Mouse (Mus musculus) liver, embryonic 14.5 days (tissue): ENCODE data around the gene Cad. TPM values are rescaled to one million over a fixed set of nuclear protein-coding genes. Genes with fewer than 3 reads are reported as not detected.
A peak's percentile ranks its signal among the peaks of the same experiment; 100 is the strongest.
"Not testable (repeated sequence)": the region's sequence is repeated elsewhere in the genome, so short reads cannot be mapped to it uniquely, and the experiment has no call there.

Source experiments
- ATAC-seq: fragments of 200-750 bp; cut with Nextera tagmentation; 2 replicates; pipeline ENCODE4 v1.8.0; 2017; ENCODE audit warnings: moderate number of reproducible peaks, mild to moderate bottlenecking, moderate library complexity; ENCODE audit not compliant: insufficient read depth
- DNase-seq, 3 experiments: peaks; one replicate each; pipeline ENCODE4 v3.0.0-alpha.2; 2012 to 2013; ENCODE audit warnings: low read depth in 3 of 3, low spot score in 3 of 3
- H3K27ac ChIP-seq: fragments of 300-500 bp; sonication (generic); 2 replicates; pipeline ENCODE4 v1.5.1; 2014; ENCODE audit warnings: moderate library complexity, mild to moderate bottlenecking, control low read depth, inconsistent platforms
- H3K27me3 ChIP-seq: fragments of 300-500 bp; sonication (generic); 2 replicates; pipeline ENCODE4 v1.6.1; 2014; ENCODE audit warnings: mild to moderate bottlenecking, low read length, moderate library complexity; ENCODE audit not compliant: control insufficient read depth, insufficient read depth
- H3K36me3 ChIP-seq: fragments of 300-500 bp; sonication (generic); replicated peaks from 2 replicates; pipeline ENCODE4 v1.6.1; 2014; ENCODE audit warnings: low read depth; ENCODE audit not compliant: control insufficient read depth, insufficient read depth
- H3K4me1 ChIP-seq, 2 experiments: fragments of 200-500 bp in 1 of 2; fragments of 300-500 bp in 1 of 2; sonication (generic) in 1 of 2; replicated peaks; 2 replicates each; pipeline ENCODE4 v1.6.1; 2012 to 2014; ENCODE audit warnings: antibody characterized with exemption in 1 of 2, inconsistent platforms in 1 of 2, low read length in 1 of 2; ENCODE audit not compliant: control insufficient read depth in 2 of 2, insufficient read depth in 2 of 2
- H3K4me2 ChIP-seq: fragments of 300-500 bp; sonication (generic); 2 replicates; pipeline ENCODE4 v1.6.1; 2014; ENCODE audit warnings: low read depth, mild to moderate bottlenecking, control low read depth, moderate library complexity
- H3K4me3 ChIP-seq, 2 experiments: fragments of 200-500 bp in 1 of 2; fragments of 300-500 bp in 1 of 2; sonication (generic) in 1 of 2; 2 replicates each; pipeline ENCODE4 v1.5.1; 2012 to 2014; ENCODE audit warnings: low read depth in 2 of 2, low read length in 2 of 2, mild to moderate bottlenecking in 2 of 2, control low read depth in 1 of 2, inconsistent platforms in 1 of 2, moderate library complexity in 1 of 2; ENCODE audit not compliant: insufficient read depth in 1 of 2
- H3K9ac ChIP-seq: fragments of 300-500 bp; sonication (generic); replicated peaks from 2 replicates; pipeline ENCODE4 v1.6.1; 2014; ENCODE audit warnings: mild to moderate bottlenecking, control low read depth, moderate library complexity
- H3K9me3 ChIP-seq: fragments of 300-500 bp; sonication (generic); 2 replicates; pipeline ENCODE4 v1.6.1; 2016; ENCODE audit warnings: low read length, mixed read lengths; ENCODE audit not compliant: control insufficient read depth
- CTCF ChIP-seq: IDR thresholded peaks from 2 replicates; pipeline ENCODE4 v1.5.1; 2016; ENCODE audit warnings: antibody characterized with exemption, low read depth, control low read depth
- EP300 ChIP-seq: IDR thresholded peaks from 2 replicates; pipeline ENCODE4 v1.6.1; 2016; ENCODE audit warnings: antibody characterized with exemption, low read depth
- WGBS: fragments of 180-500 bp; shearing (Covaris S2); extraction: QIAGEN DNeasy Blood & Tissue Kit; methylation state at CpG from one replicate; pipeline ENCODE4 v1.1.7; 2014; ENCODE audit not compliant: insufficient replicate concordance; 5-methylcytosine and 5-hydroxymethylcytosine counted together
- polyA plus RNA-seq, 2 experiments: library from polyadenylated mRNA; depleted of rRNA in 1 of 2; stranded (reverse) in 1 of 2; unstranded in 1 of 2; fragments of >200 nt; fragmentation: Nextera tagmentation in 1 of 2; extraction: Ambion mirVana in 1 of 2; gene quantifications; 2 replicates each; pipeline versions ENCODE4 v1.2.1 to v1.2.3; 2012 to 2014

Gene Cad
- polyA plus RNA-seq, 2 experiments, result 14.0 to 20.4 TPM

DNA sequence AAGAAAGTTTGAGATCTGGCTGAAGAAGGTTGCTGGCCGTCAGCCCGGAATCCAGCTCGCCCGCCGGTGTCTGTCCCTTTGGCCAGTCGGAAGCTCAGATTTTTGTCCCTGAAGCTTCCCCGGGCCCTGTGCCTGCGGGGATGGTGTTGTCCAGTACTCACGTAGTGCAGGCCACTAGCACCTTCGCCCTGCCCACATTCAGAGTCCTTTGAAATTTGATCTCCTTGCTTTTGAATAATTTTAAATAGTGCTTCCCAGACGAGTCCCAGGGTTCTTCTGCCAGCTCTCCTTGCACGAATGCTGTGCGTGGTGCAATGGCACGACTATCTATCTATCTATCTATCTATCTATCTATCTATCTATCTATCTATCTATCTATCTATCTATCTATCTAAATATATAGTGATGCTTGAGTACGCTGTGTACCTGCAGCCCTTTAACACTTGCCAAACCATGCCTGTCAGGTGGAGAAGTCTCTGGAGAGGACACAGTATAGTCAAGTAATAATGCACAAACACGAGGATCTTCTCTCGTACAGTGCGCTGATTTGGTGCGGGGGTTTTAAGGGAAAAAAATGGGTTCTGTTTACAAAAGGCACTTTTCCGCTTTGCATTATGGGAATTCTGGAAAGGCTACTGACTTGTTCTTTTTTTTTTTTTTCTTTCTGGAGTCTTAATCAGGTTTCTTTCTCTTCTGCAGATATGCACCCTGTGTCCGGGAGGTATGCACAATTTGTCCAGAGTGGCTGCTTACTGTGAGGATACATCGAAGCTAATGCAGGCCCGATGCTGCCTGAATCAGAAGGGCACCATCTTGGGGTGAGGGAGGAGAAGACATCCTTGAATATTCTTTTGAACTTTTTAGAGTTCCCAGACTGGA lies 5.6 kb upstream of the Cad start, which contains the start of gene Slc5a6:
TSS of gene Slc5a6 (minus strand) at position 162 of the 879 bp plus-strand sequence.
- DNase-seq (peak; percentile 44 to 66 (median 55)), ATAC-seq (peak; percentile 16)
- H3K36me3 ChIP-seq, result no peaks in the 10 kb centered on the region
- peak within 1 kb of the TSS; percentile 76 to 80 for H3K4me3 ChIP-seq
- TF ChIP-seq CTCF, result peak; percentile 75
- TF ChIP-seq EP300, result no peak
- H3K27me3 ChIP-seq, result no peaks in the 10 kb centered on the region
- peak within 1 kb of the TSS; percentile 65 for H3K9ac ChIP-seq
- no peaks in the 10 kb centered on the region for H3K9me3 ChIP-seq
- H3K4me2 ChIP-seq, result peak within 1 kb of the TSS; percentile 89
- WGBS, result under 1% methylated on average over 23 of the region's 23 CpGs
- peaks cover 8 to 10% of the 10 kb centered on the region in 2 experiments for H3K4me1 ChIP-seq
- peak within 1 kb of the TSS; percentile 79 for H3K27ac ChIP-seq

DNA sequence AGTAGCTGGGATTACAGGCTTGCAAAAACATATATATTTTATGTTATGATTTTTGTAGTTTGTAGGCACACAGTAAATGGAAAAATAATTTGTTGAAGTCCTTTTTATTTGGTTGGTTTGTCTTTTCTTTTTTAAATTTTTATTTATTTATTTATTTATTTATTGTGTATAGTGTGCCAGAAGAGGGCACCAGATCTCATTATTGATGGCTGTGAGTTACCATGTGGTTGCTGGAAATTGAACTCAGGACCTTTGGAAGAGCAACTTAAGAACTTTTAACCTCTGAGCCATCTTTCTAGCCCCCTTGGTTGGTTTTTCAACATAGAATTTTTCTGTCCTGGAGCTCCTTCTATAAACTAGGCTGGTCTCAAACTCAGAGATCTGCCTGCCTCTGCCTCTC lies 4.2 kb upstream of the Cad start:
- ATAC-seq (no peak), DNase-seq (no peak)
- TF ChIP-seq EP300 (no peak), CTCF (no peak)
- H3K36me3 ChIP-seq, result no peaks in the 10 kb centered on the region
- no peak overlapping the region for H3K27ac ChIP-seq
- H3K9ac ChIP-seq, result no peak overlapping the region
- no peaks in the 10 kb centered on the region for H3K27me3 ChIP-seq
- no peak overlapping the region for H3K4me3 ChIP-seq
- H3K4me2 ChIP-seq, result no peak overlapping the region
- no peaks in the 10 kb centered on the region for H3K9me3 ChIP-seq
- peaks cover 12 to 14% of the 10 kb centered on the region in 2 experiments for H3K4me1 ChIP-seq

DNA sequence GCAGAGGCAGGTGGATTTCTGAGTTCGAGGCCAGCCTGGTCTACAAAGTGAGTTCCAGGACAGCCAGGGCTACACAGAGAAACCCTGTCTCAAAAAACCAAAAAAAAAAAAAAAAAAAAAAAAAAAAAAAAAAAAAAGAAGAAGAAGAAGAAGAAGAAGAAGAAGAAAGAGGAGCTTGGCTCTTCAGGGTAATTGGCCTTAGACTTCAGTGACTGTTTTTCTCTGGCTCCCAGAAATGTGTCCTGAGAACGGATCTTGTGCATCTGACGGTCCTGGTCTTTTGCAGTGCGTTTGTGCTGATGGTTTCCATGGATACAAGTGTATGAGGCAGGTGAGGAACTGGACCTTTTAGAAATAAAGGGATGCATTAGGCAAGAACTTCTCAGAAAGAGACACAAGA lies 852 bp upstream of the Cad start:
- peak overlapping the region; percentile 72 for H3K9ac ChIP-seq
- H3K4me3 ChIP-seq, result peak overlapping the region; percentile 64 to 77

DNA sequence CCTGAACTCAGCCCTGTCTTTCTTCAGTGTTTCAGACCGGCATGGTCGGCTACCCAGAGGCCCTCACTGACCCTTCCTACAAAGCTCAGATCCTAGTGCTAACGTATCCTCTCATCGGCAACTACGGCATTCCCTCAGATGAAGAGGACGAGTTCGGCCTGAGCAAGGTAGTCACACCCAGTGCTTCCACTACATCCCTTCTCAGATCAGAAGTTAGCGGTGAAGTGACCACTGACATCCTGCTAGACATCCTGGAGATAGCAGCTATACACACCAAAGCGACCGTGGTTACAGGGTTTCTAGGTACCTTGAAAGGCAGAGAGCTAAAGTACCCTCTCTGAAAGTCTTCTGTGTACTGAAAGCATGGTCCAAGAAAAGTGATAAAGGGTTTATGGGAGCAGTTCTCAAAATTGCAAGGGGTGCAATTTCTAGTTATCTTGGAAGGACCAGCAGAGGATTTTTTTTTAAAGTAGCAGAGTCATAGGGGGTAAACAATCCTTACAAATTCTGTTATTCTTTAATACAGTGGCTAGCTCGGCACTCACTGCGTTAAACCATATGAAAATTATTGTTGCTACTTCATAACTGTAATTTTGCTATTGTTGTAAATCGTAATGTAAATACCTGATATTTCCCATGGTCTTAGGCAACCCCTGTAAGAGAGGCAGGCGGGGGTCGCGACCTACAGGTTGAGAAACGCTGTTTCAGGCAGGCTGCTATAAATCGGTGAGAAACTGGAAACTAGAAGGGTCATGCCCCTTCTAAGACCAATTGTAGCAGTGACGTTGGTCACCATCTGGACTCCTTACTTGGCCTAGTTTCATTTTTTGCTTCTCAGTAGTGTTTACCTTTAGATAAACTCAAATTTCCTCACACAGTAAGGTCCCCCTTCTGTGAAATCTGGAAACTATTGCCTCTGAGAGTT lies 898 bp downstream of the Cad start:
- ATAC-seq (peak; percentile 8; the same call in 1 of the 2 replicates), DNase-seq (peak in 1 of 3 experiments; percentile 9)
- TF ChIP-seq EP300 (no peak), CTCF (no peak)
- H3K9ac ChIP-seq, result peak overlapping the region; percentile 72
- H3K9me3 ChIP-seq, result no peaks in the 10 kb centered on the region
- H3K36me3 ChIP-seq, result peaks cover 10% of the 10 kb centered on the region
- H3K27me3 ChIP-seq, result no peaks in the 10 kb centered on the region
- peak overlapping the region; percentile 76 to 77 for H3K4me3 ChIP-seq
- 14% methylated on average over 19 of the region's 19 CpGs for WGBS
- H3K4me2 ChIP-seq, result peak overlapping the region; percentile 96
- H3K4me1 ChIP-seq, result peaks cover 10 to 12% of the 10 kb centered on the region in 2 experiments
- peak overlapping the region; percentile 6; the same call in 1 of the 2 replicates for H3K27ac ChIP-seq

More for the DNA sequence above, 852 bp upstream of the Cad start:
- not testable (repeated sequence) for DNase-seq, H3K9me3 ChIP-seq, ATAC-seq, H3K27me3 ChIP-seq, H3K36me3 ChIP-seq
- Histone ChIP-seq H3K4me1 (peaks cover 10 to 12% of the 10 kb centered on the region in 2 experiments), H3K4me2 (peak overlapping the region; percentile 96), H3K27ac (peak overlapping the region; percentile 58; the same call in 1 of the 2 replicates)
- WGBS, result 68% methylated on average over 4 of the region's 4 CpGs
